Mouse (Mus musculus) adrenal gland, postnatal 10 days (tissue): ENCODE measurements at regions not wholly inside any gene's neighbourhood (a gene's known extent, or its start where the extent isn't known, plus 50 kb on each side); places are given as distances from the start of the nearest gene placed in this dataset.
A peak's percentile ranks its signal among the peaks of the same experiment; 100 is the strongest.

Experiments used
- DNase-seq: peaks from one replicate; pipeline ENCODE4 v3.0.0; 2021; ENCODE audit warnings: mixed read lengths

- DNase-seq = no peak
Measured at GRCm38 (mm10) chr1:33042424-33042823, 495.3 kb upstream of the Gm5415 start.

GRCm38 (mm10) chr1:33040740-33041139 lies 493.6 kb upstream of the Gm5415 start:
- DNase-seq = no peak

GRCm38 (mm10) chr1:33031991-33032390 lies 484.9 kb upstream of the Gm5415 start:
- no peak for DNase-seq

- DNase-seq = no peak
Measured at GRCm38 (mm10) chr1:33026683-33027415, 479.8 kb upstream of the Gm5415 start.

GRCm38 (mm10) chr1:33025379-33025778 lies 478.3 kb upstream of the Gm5415 start:
- no peak for DNase-seq

GRCm38 (mm10) chr1:33022852-33023251 lies 475.8 kb upstream of the Gm5415 start:
- DNase-seq = no peak

GRCm38 (mm10) chr1:33003992-33004391 lies 456.9 kb upstream of the Gm5415 start:
- DNase-seq = no peak

- DNase-seq = peak; percentile 13
Measured at GRCm38 (mm10) chr1:32964957-32965356, 417.9 kb upstream of the Gm5415 start.

- no peak for DNase-seq
Measured at GRCm38 (mm10) chr1:32959316-32959715, 412.2 kb upstream of the Gm5415 start.

GRCm38 (mm10) chr1:32946254-32946653 lies 399.2 kb upstream of the Gm5415 start:
- DNase-seq = no peak

GRCm38 (mm10) chr1:32930381-32930780 lies 383.3 kb upstream of the Gm5415 start:
- peak; percentile 7 for DNase-seq

- no peak for DNase-seq
Measured at GRCm38 (mm10) chr1:32902437-32902836, 355.3 kb upstream of the Gm5415 start.

GRCm38 (mm10) chr1:32887728-32888127 lies 340.6 kb upstream of the Gm5415 start:
- DNase-seq = no peak

- DNase-seq = no peak
Measured at GRCm38 (mm10) chr1:32872920-32873319, 325.8 kb upstream of the Gm5415 start.

- DNase-seq = peak; percentile 6
Measured at GRCm38 (mm10) chr1:32866111-32866510, 319.0 kb upstream of the Gm5415 start.

GRCm38 (mm10) chr1:32858040-32858439 lies 310.9 kb upstream of the Gm5415 start:
- DNase-seq = no peak
